Mouse (Mus musculus): Measurements from ENCODE around the gene Cmtm6.

Gene Cmtm6

DNA sequence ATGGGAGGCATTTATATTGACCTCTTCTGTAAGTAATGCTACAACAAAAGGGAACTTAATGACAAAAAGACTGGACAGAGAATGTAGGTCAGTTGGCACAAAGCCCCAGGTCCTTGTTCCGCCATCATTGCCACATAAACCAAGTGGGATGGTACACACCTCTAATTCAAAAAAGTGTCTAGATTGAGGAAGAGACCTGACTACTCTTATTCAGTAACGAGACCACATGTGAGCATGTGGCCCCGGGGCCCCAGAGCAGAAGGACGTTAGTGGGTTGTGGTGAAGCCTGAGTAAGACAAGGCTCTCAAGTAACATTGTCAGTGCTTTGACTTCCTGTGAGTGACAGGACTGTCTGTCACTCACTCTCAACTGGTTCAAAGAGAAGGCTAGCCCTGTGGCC is 39.3 kb downstream of the Cmtm6 start:
- no peak for DNase-seq (ENCODE audit: low read depth, low spot score)

DNA sequence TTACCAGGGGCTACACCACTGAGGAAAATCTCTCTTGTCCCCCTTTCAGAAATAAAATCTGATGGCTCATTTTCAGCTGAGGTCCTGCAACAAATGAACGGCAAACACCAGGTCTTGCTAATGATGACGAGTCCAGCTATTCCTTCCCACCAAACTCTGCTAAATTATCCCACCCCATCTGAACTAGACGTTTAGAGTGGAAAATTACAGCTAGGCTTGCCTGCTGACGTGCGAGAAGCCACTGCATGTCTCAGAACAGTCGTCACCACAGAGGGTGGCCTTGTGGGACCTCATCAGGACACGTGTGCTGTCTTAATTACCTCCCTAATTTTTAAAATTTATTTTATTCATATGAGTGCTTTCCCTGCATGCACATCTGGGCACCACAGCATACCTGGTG is 40.6 kb downstream of the Cmtm6 start:
- no peak for DNase-seq (ENCODE audit: low read depth, low spot score)

DNA sequence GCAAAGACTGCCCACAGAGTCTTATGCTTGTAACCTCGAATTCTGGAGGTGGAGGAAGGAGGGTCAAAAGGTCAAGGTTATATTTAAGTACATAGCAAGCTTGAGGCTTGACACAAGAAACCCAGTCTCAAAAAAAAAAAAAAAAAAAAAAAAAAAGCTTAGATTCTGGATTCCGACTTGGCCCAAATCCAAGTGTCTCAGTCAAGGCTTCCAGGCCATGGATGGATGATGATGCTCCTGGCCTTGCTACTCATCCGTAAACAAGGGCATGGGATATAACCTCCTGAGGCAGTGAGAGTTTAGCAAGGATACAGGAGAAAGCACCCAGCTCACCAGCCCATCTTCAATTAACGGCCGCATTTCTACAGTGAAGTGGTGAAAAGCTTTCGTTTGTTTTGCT is 43.7 kb downstream of the Cmtm6 start:
- DNase-seq (ENCODE audit: low read depth, low spot score): no peak

DNA sequence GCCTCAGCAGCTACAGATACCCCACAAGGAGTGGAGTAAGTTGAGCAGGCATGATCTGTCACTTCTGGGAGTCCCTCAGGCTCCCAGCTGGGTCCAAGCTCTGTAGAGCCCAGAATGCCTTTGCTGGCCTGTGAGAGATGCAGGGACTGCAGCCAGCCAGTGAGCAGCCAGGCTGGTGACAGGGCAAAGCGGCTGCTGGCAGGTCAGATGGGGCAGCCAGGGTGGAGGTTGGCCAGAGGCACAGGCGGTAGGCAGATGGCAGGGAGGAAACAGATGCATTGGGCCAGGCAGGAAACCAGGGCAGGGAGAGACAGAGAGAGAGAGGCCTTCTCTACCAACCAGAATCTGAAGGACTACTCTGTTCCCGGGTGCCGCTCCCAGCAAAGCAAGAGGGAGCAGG is 44.4 kb downstream of the Cmtm6 start:
- DNase-seq (ENCODE audit: low read depth, low spot score): no peak

DNA sequence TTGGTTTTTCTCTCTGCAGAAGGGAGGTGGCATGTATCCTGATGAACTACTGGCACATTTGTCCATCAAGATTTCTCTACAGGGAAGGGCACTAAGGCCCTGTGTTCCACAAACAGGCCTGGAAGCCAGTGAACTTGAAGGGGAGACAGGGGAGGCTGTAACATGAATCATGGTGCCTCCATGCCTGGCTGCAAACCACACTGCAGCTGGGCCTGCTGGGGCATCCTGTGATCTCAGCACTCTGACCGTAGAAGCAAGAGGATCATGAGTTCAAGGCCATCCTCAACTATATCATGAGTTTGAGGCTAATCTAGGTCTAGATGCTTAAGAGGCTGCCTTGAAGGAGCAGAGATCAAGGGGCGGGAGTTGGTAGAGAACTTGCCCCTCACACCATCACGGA is 45.4 kb downstream of the Cmtm6 start:
- no peak for DNase-seq (ENCODE audit: low read depth, low spot score)

DNA sequence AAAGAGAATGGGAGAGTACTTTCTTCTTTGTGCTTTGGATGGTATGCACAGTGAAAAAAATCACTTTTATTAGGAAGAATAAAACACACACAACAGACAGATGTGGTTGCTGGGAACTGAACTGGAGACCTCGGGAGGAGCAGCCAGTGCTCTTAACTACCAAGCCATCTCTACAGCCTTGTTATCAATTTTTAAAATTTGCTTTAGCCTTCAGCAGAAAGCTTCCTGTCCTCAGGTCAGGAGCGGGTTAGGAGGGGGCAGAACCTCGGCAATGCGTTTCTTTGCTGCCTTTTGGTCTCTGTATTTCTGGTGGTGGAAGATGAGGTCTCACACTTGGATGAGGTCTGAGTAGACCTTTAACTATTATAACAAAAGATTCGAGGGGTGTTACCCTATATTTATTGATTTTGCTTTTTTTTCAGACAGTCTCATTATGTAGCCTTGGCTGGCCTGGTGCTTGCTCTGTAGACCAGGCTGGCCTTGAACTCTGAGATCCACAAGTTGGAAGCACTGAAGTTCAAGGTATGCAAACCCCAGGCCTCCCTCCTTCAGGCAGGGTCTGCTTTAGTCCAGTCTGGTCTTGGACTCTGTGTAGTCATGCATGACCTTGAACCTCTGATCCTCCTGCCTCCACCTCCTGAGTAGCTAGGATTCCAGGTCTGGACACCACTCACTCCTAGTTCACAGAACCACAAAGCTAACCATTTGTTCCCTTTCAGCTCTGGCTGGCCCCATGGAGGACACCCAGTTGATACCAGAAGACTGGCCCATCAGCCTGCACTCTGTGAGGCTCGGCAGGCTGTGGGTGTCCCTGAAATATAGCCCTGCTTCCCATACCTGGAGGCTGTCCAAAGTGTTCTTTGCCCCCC is 46.5 kb downstream of the Cmtm6 start:
- peak; percentile 53 for DNase-seq (ENCODE audit: low read depth, low spot score)

DNA sequence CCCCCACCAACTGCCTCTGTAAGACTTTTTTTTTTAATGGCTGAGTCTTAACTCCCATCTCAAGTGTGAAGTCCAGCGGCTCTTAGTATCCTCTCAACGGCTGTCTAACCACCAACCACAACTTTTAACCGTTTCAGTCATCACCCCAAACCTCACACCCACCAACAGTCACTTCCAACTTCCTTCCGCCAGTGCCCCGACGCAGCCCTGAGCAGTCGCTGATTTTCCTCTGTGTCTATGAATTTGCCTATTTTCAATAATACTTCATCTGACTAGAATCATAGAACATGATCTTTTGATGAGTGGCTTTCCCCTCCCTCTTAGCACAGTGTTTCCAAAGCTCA is 47.1 kb downstream of the Cmtm6 start:
- no peak for DNase-seq (ENCODE audit: low read depth, low spot score)

DNA sequence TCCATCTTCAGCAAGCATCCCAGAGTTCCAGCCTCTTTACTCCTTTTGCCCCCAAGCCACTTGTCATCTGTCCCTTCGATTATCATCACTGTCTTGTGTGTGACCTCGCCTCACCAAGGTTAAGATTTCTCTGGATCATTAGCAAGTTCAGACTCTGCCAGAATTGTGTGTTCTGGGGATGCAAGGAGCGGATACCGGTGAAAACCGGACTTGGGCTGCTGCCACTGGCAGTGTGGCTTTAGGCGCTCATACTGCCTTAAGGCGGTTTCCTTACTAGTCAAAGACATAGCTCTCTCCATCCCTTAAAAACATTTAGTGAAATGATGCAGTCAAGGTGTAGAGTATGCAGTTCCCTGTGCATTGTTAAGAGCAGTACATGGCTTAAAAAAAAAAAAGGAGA is 48.0 kb downstream of the Cmtm6 start:
- peak; percentile 93 for DNase-seq (ENCODE audit: low read depth, low spot score)

DNA sequence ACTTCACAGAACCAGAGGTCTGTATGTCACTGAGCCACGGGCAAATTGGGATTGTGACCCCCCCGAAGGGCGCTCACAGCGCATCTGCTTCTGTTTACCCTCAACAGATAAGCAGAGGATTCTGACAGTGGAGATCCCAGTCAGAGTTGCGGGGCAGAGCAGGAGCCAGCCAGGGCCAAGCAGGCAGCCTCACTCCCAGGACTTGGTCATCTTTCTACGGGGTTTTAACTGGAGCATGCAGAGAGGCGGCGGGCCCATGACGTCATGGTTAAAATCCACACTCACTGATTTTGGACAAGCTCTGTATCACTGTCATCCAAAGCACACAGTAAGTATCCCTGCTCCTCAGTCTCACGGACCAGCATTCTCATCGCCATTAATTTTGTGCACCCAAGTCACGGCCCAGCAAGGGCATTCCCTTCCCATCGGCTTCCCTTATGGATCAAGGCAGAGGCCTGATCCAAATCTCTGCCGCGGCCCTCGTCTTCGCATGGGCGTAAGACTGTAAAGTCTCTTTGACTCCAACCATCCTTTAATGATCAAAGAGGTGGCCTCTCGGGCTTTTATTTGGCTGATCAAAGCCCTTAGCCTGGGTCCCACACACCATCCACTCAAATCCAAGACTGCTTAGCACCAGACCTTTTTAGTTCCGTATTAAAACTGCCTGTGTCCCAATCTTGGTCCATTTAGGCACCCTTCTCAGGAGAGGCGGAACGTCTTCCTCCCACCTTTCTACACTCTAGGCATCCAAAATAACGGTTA is 49.2 kb downstream of the Cmtm6 start:
- peak; percentile 69 for DNase-seq (ENCODE audit: low read depth, low spot score)

DNA sequence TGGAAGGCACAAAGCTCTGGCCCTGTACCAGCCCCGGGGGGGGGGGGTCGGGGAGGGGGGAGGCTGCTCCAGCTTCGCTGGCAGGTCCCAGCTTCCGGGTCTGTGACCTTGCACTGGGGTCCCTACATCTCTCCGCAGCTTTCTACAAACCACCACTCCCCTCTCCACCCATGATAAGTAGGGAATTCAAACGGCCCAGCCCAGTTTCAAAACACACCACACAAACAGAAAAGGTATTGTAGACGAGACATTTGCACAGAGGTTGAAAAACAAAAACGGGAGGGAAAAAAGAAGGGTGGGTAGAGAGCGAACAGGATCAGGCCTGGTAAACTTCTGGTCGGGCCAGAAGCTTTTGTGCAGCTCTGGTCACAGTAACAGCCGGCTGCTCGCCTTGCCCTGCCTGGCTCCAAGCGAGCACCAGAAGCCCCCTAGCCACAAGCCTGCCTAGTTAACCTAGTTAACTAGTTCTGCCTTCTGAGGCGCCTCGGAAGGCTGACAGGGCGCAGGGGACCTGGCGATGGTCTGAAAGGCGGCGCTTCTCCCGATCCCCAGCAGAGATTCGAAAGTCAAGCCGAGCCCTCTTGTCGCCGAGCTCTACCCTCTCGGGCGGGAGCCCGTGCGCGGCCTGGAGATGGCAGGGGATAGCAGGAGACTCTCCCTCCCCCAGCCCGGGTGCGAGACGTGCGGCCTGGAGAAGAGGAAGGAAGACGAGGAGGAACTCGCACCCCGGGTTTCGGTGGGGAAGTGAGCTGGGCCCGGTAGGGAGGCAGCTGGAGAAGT is 50.0 kb downstream of the Cmtm6 start:
- DNase-seq (ENCODE audit: low read depth, low spot score): peak; percentile 83

DNA sequence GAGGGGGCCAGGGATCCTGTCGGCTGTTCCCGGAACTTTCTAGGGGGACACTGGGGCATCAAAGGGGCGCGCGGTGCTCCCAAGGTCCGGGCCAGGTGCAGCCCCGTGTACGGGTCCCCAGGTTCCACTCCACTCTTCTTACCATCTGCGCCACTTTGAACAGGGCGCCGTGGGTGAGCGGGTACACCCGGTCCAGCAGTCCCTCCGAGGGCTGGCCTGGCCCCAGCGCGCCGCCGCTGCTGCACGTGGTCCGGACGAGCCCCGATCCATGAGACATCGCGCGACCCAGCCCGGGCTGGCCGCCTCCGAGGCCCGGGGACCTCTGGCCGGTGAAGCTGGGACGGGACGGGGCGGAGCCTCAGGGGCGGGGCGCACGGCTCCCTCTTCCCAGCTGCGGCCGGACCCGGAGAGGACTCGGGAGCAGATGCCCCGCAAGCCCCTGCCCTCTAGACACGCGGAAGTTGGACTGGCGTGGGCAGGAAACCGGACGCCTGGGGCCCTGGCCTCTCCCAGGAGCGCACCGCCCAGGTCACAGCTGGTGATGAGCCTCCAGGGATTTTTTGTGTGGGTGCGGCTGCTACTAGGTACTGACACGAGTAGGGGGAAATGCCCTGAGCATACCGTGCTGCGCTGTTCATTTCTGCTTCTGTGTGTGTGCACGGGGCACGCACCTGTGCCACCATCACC is 50.8 kb downstream of the Cmtm6 start, which contains the start of gene Cmtm7:
Gene Cmtm7 (minus strand): TSS at position 331 of the 687 bp plus-strand sequence.
- peak; percentile 91 for DNase-seq (ENCODE audit: low read depth, low spot score)

DNA sequence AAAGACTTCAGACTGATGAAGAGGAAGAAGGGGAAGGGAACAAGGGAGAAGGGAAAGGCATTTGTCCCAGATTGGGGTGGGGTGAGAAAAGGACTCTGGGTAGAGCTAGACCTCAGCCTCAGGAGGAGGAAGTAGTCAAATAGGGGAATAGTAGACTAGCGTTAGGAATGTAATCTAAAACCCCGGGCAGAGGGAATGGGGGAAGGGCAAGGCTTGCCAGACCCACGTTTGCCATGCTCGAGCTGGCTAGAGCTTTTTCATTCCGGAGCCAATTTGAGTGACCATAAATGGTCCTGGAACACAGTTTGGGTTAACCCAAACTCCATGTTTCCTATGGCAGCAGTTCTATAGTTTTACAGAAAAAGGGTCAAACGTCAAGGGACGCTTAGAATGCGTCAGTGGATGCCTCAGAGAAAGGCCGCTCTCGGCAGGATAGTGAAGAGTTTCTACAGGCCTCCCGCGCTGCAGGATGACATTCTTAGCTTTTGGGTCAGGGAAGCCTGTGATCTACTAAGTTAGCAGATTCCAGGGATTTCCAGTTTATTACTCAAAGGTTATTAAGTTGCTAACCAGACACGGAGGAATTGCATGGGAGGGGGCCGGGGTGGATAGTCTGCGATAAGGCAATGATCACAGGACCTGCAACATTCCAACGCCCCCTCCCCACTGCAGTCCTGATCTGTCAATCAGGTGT is 54.7 kb downstream of the Cmtm6 start:
- peak; percentile 80 for DNase-seq (ENCODE audit: low read depth, low spot score)

DNA sequence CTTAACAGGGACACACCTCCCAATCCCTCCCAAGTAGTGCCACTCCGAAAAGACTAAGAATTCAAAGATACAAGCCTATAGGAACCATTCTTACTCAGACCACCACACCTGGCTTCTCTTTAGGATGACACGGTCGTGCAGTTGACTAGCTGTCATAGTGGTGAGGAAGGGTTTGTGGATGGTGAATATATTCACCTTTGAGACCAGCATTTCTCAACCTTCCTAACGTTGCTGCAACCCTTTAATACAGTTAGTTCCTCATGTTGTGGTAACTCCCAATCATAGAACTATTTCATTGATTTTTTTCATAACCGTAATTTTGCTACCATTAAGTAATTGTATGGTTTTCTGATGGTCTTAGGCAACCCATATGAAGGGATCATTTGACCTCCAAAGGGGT is 56.2 kb downstream of the Cmtm6 start:
- no peak for DNase-seq (ENCODE audit: low read depth, low spot score)

DNA sequence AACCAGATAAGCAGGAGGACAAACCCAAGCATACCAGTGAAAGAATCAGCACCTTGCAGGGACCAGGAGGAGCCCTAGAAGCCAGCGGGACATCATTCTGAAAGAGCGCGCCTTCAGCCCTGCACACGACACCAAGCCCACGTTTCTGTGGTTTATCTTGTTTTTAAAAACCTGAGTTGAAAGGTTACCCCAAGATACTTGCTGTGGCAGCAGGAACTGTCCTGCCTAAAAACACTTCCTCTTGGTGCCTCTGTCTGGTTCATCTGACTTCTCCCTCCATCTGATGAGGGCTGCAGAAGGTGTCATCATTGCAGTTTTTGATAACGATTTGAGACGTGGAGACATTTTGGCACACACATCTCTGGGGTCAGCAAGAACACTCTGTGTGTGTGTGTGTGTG is 56.8 kb downstream of the Cmtm6 start:
- DNase-seq (ENCODE audit: low read depth, low spot score): no peak

DNA sequence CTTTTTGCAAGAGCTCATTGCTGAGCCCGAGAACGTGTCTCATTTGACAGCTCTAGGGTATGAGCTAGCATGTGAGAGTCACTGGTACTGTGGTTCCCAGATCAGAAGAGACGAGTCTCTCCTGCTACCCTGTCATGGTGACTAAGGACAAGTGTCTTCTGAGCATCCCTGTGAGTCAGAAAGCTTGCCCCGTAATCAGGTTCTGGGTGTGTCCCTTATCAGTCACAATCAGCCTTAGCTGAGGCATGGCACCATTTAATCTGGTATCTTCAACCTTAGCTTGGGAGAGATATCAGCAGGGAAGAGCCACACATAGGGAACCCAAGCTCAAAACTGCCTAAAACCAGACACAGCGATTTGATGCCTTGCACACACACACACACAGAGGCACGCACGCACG is 57.8 kb downstream of the Cmtm6 start:
- no peak for DNase-seq (ENCODE audit: low read depth, low spot score)

DNA sequence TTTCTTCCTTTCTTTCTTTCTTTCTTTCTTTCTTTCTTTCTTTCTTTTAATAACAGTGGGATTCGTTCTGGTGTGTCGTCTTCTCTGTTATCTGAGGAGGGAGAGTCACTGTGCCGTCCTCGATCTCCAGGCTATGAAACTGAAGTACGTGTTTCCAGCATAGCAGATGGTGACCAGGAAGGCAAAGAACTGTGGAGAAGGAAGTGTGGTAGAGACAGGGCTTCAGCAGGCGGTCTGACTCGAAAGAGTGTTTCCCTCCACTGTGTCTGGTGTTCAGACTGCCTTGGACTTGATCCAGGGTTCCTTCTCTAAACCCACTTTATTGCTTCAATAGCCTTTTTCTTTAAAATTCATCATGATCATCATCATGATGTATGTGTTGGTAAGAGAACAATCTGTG is 58.6 kb downstream of the Cmtm6 start:
- DNase-seq (ENCODE audit: low read depth, low spot score): no peak

DNA sequence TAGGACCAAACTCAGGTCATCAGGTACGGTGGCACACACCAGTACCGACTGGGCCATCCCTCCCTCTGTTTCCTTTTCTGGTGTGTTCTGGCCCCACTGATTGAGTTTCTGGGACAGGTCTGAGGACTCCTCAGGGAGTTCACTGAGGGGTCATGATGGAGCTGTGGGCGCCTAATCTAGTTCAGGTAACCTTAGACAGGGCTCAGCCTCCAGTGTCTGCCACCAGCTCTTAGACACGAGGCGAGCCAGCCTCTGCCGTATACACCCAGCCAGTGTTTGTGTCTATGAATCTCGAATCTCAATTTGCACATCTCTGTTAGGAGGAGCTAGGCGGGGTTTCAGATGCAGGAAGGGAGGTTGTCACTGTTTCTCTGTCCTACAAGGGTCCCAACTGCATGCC is 59.1 kb downstream of the Cmtm6 start:
- DNase-seq (ENCODE audit: low read depth, low spot score): no peak

DNA sequence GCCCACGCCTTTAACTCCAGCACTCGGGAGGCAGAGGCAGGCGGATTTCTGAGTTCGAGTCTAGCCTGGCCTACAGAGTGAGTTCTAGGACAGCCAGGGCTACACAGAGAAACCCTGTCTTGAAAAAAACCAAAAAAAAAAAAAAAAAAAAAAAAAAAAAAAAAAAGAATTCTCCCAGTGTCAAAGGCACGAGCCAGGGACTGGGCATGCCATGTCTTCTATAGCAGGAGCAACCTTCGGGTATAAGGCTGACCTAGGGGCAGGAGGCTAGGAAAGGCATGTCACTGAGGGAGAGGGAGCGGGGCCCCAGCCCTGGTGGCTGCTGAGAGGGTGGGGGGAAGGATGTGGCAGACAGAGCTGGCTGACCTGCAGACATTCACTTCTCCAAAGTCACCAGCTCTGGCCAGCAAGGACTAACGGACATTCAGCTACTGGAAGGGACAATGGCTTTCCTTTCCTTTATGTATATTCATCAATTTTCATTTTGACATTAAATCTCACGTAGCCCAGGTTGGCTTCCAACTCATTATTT is 62.9 kb downstream of the Cmtm6 start:
- DNase-seq (ENCODE audit: low read depth, low spot score): no peak

DNA sequence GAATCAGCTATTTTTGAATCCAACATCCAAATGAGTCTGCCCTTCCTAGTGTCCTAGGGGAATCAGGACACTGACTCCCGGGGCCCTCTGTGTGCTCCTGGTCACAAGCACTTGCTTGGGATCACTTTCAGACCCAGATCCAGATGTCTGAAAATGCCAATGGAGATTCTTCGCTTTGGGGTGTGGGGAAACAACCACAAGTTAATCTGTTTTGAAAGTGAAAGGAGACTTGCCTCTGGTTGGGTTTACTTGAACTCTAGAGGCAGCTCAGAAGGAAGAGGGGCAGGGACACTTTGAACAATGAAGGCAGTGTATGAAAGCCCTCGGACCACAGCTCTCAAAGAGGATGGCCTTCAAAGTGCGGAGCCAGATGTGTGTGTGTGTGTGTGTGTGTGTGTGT is 63.6 kb downstream of the Cmtm6 start:
- no peak for DNase-seq (ENCODE audit: low read depth, low spot score)

DNA sequence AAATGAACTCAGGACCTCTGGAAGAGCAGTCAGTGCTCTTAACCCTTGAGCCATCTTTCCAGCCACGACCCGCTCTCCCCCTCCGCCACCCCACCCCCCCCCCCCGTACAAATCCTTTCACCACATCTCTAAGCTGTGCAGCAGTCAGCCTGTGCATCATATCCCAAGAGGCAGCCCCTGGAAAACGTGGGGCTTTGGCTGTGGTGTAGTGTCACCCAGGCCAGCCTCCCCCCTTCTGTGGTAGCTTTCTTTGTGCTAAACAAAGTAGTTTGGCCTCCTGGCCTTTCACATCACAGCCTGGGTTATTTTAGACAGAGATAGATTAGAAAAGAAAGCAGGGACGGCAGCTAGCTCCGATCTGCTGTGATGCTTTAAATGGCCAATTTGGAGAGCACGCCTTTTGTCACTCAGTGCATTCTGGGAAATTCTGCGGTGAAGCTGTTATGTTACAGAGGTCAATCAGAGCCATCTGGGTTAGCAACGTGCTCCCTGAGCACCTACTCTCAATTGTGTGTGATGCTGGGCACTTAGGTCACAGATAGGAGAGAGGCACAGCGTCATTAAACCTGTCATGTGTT is 65.6 kb downstream of the Cmtm6 start:
- no peak for DNase-seq (ENCODE audit: low read depth, low spot score)
